Mouse (Mus musculus) G1E (cell line): ENCODE measurements around the gene Trip4. TPM values are rescaled to one million over a fixed set of nuclear protein-coding genes. Genes with fewer than 3 reads are reported as not detected.

ENCODE experiments used
- ATAC-seq: 2 replicates; pipeline ENCODE4 v1.8.0; 2016; ENCODE audit warnings: mild to moderate bottlenecking; ENCODE audit not compliant: insufficient number of reproducible peaks, poor library complexity, low FRiP score, severe bottlenecking; ENCODE audit errors: extremely low read depth
- DNase-seq: peaks from one replicate; pipeline ENCODE4 v3.0.0; 2012; ENCODE audit warnings: low spot score
- H3K27me3 ChIP-seq: 2 replicates; pipeline ENCODE4 v1.6.1; 2012; ENCODE audit warnings: mild to moderate bottlenecking, low read length, inconsistent platforms; ENCODE audit not compliant: insufficient read depth
- H3K36me3 ChIP-seq: replicated peaks from 2 replicates; pipeline ENCODE3; 2012; ENCODE audit warnings: mild to moderate bottlenecking, inconsistent platforms
- H3K4me1 ChIP-seq: 2 replicates; pipeline ENCODE4 v1.6.1; 2012; ENCODE audit warnings: low read depth, low read length, inconsistent platforms, mixed read lengths; ENCODE audit not compliant: insufficient read depth
- H3K4me3 ChIP-seq: 2 replicates; pipeline ENCODE4 v1.5.1; 2012; ENCODE audit warnings: low read depth, mild to moderate bottlenecking, inconsistent platforms, low read length, moderate library complexity, mixed read lengths
- H3K9me3 ChIP-seq: replicated peaks from 2 replicates; pipeline ENCODE4 v1.6.1; 2012; ENCODE audit warnings: inconsistent platforms
- CTCF ChIP-seq: IDR thresholded peaks from 2 replicates; pipeline ENCODE4 v1.5.1; 2012; ENCODE audit warnings: low read depth, low read length, inconsistent platforms, mixed read lengths
- GATA1 ChIP-seq: IDR thresholded peaks from 2 replicates; pipeline ENCODE4 v1.6.1; 2012; ENCODE audit warnings: borderline replicate concordance, low read length, inconsistent platforms, mixed read lengths
- GATA2 ChIP-seq: IDR thresholded peaks from 2 replicates; pipeline ENCODE4 v1.6.1; 2012; ENCODE audit warnings: low read depth, low read length, inconsistent platforms, borderline replicate concordance
- POLR2AphosphoS5 ChIP-seq: IDR thresholded peaks from 2 replicates; pipeline ENCODE4 v1.6.1; 2012; ENCODE audit warnings: low read depth, low read length, inconsistent platforms; ENCODE audit not compliant: insufficient replicate concordance
- TAL1 ChIP-seq: conservative IDR thresholded peaks from 2 replicates; pipeline ENCODE4 v1.6.1; 2012; ENCODE audit warnings: low read depth, low read length, inconsistent platforms, mixed read lengths
- polyA plus RNA-seq: library from polyadenylated mRNA; stranded (reverse); fragments of >175 nt; gene quantifications from 2 replicates; pipeline ENCODE4 v1.2.3, GENCODE M21; 2012
- total RNA-seq, 2 experiments: library from RNA; stranded (forward) in 1 of 2; stranded (reverse) in 1 of 2; fragments of 200-1000 nt in 1 of 2; fragments of >200 nt in 1 of 2; fragmentation: Nextera tagmentation in 1 of 2; gene quantifications; 2 replicates each; pipeline ENCODE4 v1.2.3; 2014 to 2017

Gene Trip4
- total and polyA plus RNA-seq, 3 experiments = 5.2 to 40.5 (median 24.7) TPM

DNA sequence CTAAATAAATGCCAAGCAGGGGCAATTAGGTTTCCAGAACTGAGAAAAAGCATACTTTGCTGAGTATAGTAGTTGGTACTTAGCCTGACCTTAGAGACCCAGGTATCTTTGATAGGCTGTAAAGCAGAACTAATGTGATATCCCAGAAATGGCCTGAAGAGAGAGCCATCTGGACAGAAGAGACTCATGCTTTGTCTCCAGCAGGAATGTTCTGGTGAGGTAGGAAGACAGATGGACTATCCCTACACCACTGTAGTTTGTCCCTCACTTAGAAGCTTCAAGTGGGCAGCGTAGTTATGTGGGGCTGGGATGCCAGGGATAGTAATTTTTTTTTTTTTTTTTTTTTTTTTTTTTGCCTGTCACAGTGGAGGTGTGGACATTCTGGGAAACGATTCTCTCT, 5.4 kb upstream of the Trip4 start:
- TF ChIP-seq GATA2 = no peak
- TF ChIP-seq TAL1 = no peak
- TF ChIP-seq GATA1 = no peak
- TF ChIP-seq POLR2AphosphoS5 = no peak
- Histone ChIP-seq H3K4me1 (peaks cover 23% of the 10 kb centered on the region), H3K36me3 (peaks cover 9% of the 10 kb centered on the region), H3K27me3 (no peaks in the 10 kb centered on the region), H3K4me3 (no peak overlapping the region), H3K9me3 (no peaks in the 10 kb centered on the region)
- ATAC-seq (no peak), DNase-seq (no peak)

GRCm38 (mm10) chr9:65909837-65910236, 1.2 kb upstream of the Trip4 start:
- H3K4me3 ChIP-seq = peak overlapping the region; percentile 90
- TF ChIP-seq GATA2 (no peak), CTCF (no peak), GATA1 (no peak), POLR2AphosphoS5 (no peak), TAL1 (no peak)
- ATAC-seq = no peak
- no peak for DNase-seq
- H3K9me3 ChIP-seq = no peaks in the 10 kb centered on the region
- H3K36me3 ChIP-seq = peaks cover 9% of the 10 kb centered on the region
- peaks cover 20% of the 10 kb centered on the region for H3K4me1 ChIP-seq
- no peaks in the 10 kb centered on the region for H3K27me3 ChIP-seq

GRCm38 (mm10) chr9:65909301-65909801, 757 bp upstream of the Trip4 start:
- Histone ChIP-seq H3K36me3 (peaks cover 9% of the 10 kb centered on the region), H3K27me3 (no peaks in the 10 kb centered on the region), H3K4me3 (peak overlapping the region; percentile 90), H3K9me3 (no peaks in the 10 kb centered on the region), H3K4me1 (peaks cover 19% of the 10 kb centered on the region)
- DNase-seq (peak; percentile 23), ATAC-seq (0 out of 2 replicates have a peak, but pooled peaks have one; percentile 22)
- no peak for TF ChIP-seq GATA2
- no peak for TF ChIP-seq GATA1
- no peak for TF ChIP-seq TAL1
- no peak for TF ChIP-seq POLR2AphosphoS5
- TF ChIP-seq CTCF = no peak

DNA sequence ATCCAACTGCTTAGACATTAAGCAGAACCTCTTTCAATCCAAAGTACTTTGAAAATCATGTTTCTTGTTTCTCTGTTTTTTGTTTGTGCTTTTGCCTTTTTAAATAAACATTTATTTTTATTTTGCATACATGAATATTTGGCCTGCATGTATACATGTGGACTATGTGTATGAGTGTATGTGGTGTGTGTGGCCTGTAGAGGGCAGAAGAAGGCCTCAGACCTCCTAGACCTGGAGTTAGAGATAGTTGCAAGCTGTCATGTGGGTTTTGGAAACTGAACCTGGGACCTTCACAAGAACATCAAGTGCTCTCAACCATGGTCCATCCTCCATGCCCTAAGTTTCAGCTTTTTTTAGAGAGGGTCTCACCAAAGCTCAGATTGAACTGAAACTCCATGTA, 5.2 kb downstream of the Trip4 start:
- DNase-seq (no peak), ATAC-seq (no peak)
- H3K36me3 ChIP-seq = peaks cover 32% of the 10 kb centered on the region
- H3K4me1 ChIP-seq = peaks cover 9% of the 10 kb centered on the region
- TF ChIP-seq POLR2AphosphoS5 (no peak), GATA2 (no peak), TAL1 (no peak), CTCF (no peak), GATA1 (no peak)
- H3K4me3 ChIP-seq = no peak overlapping the region
- H3K27me3 ChIP-seq = no peaks in the 10 kb centered on the region
- no peaks in the 10 kb centered on the region for H3K9me3 ChIP-seq

DNA sequence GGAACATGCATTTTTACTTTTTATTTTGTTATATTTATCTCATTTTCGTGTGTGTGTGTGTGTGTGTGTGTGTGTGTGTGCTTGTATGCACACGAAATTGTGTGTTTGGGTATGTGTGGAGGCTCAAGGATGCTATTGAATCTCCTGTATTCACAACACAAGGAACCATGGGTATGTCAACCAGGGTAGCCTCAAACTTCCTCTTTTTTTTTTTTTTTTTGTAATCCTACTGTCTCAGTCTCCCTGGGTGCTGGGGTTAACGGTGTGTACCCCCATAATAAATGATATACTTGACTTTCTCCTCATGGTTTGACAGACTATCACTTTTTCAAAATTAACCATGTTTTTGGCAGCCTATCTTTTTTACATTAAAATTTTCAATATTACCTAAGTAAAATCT, 5.7 kb downstream of the Trip4 start:
- TF ChIP-seq GATA2 (no peak), POLR2AphosphoS5 (no peak), TAL1 (no peak), CTCF (no peak), GATA1 (no peak)
- no peak overlapping the region for H3K4me3 ChIP-seq
- ATAC-seq = no peak

DNA sequence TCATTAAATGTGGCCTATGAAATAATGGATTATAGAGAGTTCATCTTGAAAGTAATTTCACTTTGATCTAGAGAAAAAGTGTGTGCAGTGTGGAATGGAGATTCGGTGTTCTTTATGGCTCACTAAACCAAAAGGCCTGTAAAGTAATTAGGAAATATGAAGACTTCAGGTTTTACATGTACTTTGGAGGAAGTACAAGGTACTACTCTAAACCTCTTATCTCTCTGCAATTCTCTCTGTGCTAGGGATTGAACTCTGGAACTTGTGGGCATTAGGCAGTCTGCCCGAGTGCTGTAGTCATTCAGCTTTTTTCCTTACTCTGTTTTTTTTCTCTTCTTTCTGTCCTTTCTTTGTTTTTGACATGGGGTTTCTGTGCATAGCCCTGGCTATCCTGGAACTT, 11.6 kb downstream of the Trip4 start:
- Histone ChIP-seq H3K36me3 (peaks cover 48% of the 10 kb centered on the region), H3K9me3 (no peaks in the 10 kb centered on the region), H3K27me3 (no peaks in the 10 kb centered on the region), H3K4me1 (no peaks in the 10 kb centered on the region), H3K4me3 (no peak overlapping the region)
- TF ChIP-seq GATA2 (no peak), TAL1 (no peak), POLR2AphosphoS5 (no peak), GATA1 (no peak), CTCF (no peak)
- ATAC-seq = no peak
- no peak for DNase-seq

More for the DNA sequence above, 5.7 kb downstream of the Trip4 start:
- peak; percentile 13 for DNase-seq
- Histone ChIP-seq H3K4me1 (peaks cover 6% of the 10 kb centered on the region), H3K9me3 (no peaks in the 10 kb centered on the region), H3K27me3 (no peaks in the 10 kb centered on the region), H3K36me3 (peaks cover 32% of the 10 kb centered on the region)
